Mouse (Mus musculus) urinary bladder, postnatal 14 days (tissue): ENCODE measurements around the gene Upp2.

Experiments
- DNase-seq: peaks from one replicate; pipeline ENCODE4 v3.0.0; 2021; ENCODE audit warnings: low spot score

Upp2 gene

GRCm38 (mm10) chr2:58754736-58755135 is 187.6 kb downstream of the Upp2 start:
- no peak for DNase-seq

GRCm38 (mm10) chr2:58758081-58758480 is 191.0 kb downstream of the Upp2 start:
- no peak for DNase-seq

GRCm38 (mm10) chr2:58759676-58760075 is 192.6 kb downstream of the Upp2 start:
- no peak for DNase-seq

GRCm38 (mm10) chr2:58765141-58765540 is 198.0 kb downstream of the Upp2 start:
- DNase-seq: no peak

GRCm38 (mm10) chr2:58773833-58774232 is 206.7 kb downstream of the Upp2 start:
- no peak for DNase-seq

GRCm38 (mm10) chr2:58778986-58779495 is 211.9 kb downstream of the Upp2 start:
- no peak for DNase-seq

GRCm38 (mm10) chr2:58783526-58783925 is 216.4 kb downstream of the Upp2 start:
- no peak for DNase-seq

GRCm38 (mm10) chr2:58786177-58786576 is 219.1 kb downstream of the Upp2 start:
- no peak for DNase-seq

- no peak for DNase-seq
These were observed 219.6 kb downstream of the Upp2 start for GRCm38 (mm10) chr2:58786681-58787080.

- DNase-seq: no peak
These were observed 220.3 kb downstream of the Upp2 start for GRCm38 (mm10) chr2:58787360-58787759.

- no peak for DNase-seq
These were observed 222.8 kb downstream of the Upp2 start for GRCm38 (mm10) chr2:58789934-58790333.

- no peak for DNase-seq
These were observed 223.3 kb downstream of the Upp2 start for GRCm38 (mm10) chr2:58790361-58790760.

GRCm38 (mm10) chr2:58794489-58794888 is 227.4 kb downstream of the Upp2 start:
- DNase-seq: no peak

- DNase-seq: no peak
These were observed 228.3 kb downstream of the Upp2 start for GRCm38 (mm10) chr2:58795432-58795831.

GRCm38 (mm10) chr2:58797506-58797905 is 230.4 kb downstream of the Upp2 start:
- DNase-seq: no peak

- DNase-seq: no peak
These were observed 232.0 kb downstream of the Upp2 start for GRCm38 (mm10) chr2:58799126-58799525.

GRCm38 (mm10) chr2:58799623-58800022 is 232.5 kb downstream of the Upp2 start:
- DNase-seq: no peak

GRCm38 (mm10) chr2:58812941-58813340 is 245.8 kb downstream of the Upp2 start:
- DNase-seq: no peak

GRCm38 (mm10) chr2:58828910-58829600 is 262.0 kb downstream of the Upp2 start:
- DNase-seq: no peak

GRCm38 (mm10) chr2:58829981-58830742 is 263.1 kb downstream of the Upp2 start:
- peak; percentile 64 for DNase-seq

GRCm38 (mm10) chr2:58832253-58832980 is 265.3 kb downstream of the Upp2 start:
- DNase-seq: no peak

- no peak for DNase-seq
These were observed 273.9 kb downstream of the Upp2 start for GRCm38 (mm10) chr2:58841021-58841420.

GRCm38 (mm10) chr2:58842443-58842842 is 275.3 kb downstream of the Upp2 start:
- no peak for DNase-seq
